Mouse (Mus musculus) heart, postnatal 0 days (tissue): ENCODE results near the gene Sstr4.

Experiments
- CTCF ChIP-seq: IDR thresholded peaks from 2 replicates; pipeline ENCODE4 v1.5.1; 2016; ENCODE audit warnings: antibody characterized with exemption, control low read depth, low read depth
- EP300 ChIP-seq: IDR thresholded peaks from 2 replicates; pipeline ENCODE4 v1.6.1; 2016; ENCODE audit warnings: antibody characterized with exemption, low read depth

GRCm38 (mm10) chr2:148365227-148365626 lies 29.9 kb upstream of the Sstr4 start:
- TF ChIP-seq EP300, result no peak
- TF ChIP-seq CTCF, result no peak
